ENCODE assay signal across 32 mouse cellular contexts in genomic region chr6:37600976-37601498, GRCm38 (mm10).
DNase-seq lines count a peak whose midpoint lies in the region; ATAC-seq and TF ChIP-seq lines count a peak whose summit lies in the region.
"Had no signal": no experiment of that assay in that cellular context is flagged by ENCODE, and none has a peak within 500 bp of the region (broad histone marks: within the 10 kb centered on the region; RNA-seq: fewer than 3 reads in every experiment).

No protein-coding gene starts in this region.

- TF ChIP-seq POLR2A in liver, adult 2 months (IDR thresholded peaks at IDR 0.05; ENCODE audit: extremely low read depth, insufficient read depth, low read length) = no peak

- no peak for ATAC-seq in liver, embryonic 12.5 days
- peak; percentile 62 for ATAC-seq in common myeloid progenitor, adult 5-6 weeks (replicated peaks; ENCODE audit: low read depth, poor library complexity, severe bottlenecking)
- peak; percentile 70; the same call in 1 of the 2 replicates for ATAC-seq in neutrophil, adult 5-6 weeks (ENCODE audit: extremely low read depth, insufficient number of reproducible peaks, low FRiP score, poor library complexity, severe bottlenecking)
- ATAC-seq: forebrain, postnatal 0 days; hindbrain, embryonic 16.5 days; intestine, embryonic 15.5 days; Patski had no signal

- H3K9ac ChIP-seq in liver, adult 2 months (ENCODE audit: low read depth, low read length) = 0 out of 2 replicates have a peak overlapping the region, but pooled peaks have one; percentile 45
- H3K9ac ChIP-seq in liver, embryonic 12.5 days = no peak overlapping the region
- H3K9ac ChIP-seq: forebrain, postnatal 0 days; heart, embryonic 13.5 days; intestine, embryonic 15.5 days; lung, embryonic 15.5 days; neural tube, embryonic 15.5 days; stomach, embryonic 15.5 days had no signal

- no peaks in the 10 kb centered on the region for H3K79me2 ChIP-seq in liver, adult 2 months (ENCODE audit: control insufficient read depth, insufficient read depth, low read length)

- DNase-seq in liver, adult 2 months (ENCODE audit: extremely low read depth, low read depth, low spot score) = peak; percentile 82
- no peak for DNase-seq in spleen, postnatal 36 days (ENCODE audit: low spot score in 2 of 2)
- no peak for DNase-seq in layer of hippocampus, adult 8-10 months (ENCODE audit: low spot score in 2 of 2)
- no peak for DNase-seq in gastrocnemius, postnatal 10 days
- DNase-seq: adrenal gland, postnatal 10 days; cerebellum, adult 18-20 months; cerebellum, postnatal 10 days; forebrain, postnatal 0 days; gastrocnemius, postnatal 25 days; heart, postnatal 10 days; kidney, adult 8-10 months; kidney, postnatal 4 days; layer of hippocampus, adult 9-11 months; liver; midbrain, embryonic 14.5 days; right cerebral cortex, postnatal 25 days; spleen, adult 18-20 months; thymus, postnatal 14 days had no signal

- H3K27me3 ChIP-seq in liver, adult 2 months (ENCODE audit: control insufficient read depth, insufficient read depth, low read length) = no peaks in the 10 kb centered on the region
- no peaks in the 10 kb centered on the region for H3K27me3 ChIP-seq in liver, embryonic 12.5 days (replicated peaks)
- H3K27me3 ChIP-seq: heart, embryonic 13.5 days; intestine, embryonic 15.5 days; lung, embryonic 15.5 days; megakaryocyte, embryonic 14.5 days; neural tube, embryonic 15.5 days; Patski; stomach, embryonic 15.5 days had no signal

- TF ChIP-seq CTCF in liver, adult 2 months (IDR thresholded peaks at IDR 0.05; ENCODE audit: low read depth, low read length) = no peak

- WGBS in liver, adult 2 months = 35% methylated on average over 7 of the region's 7 CpGs
- WGBS in liver, embryonic 12.5 days (ENCODE audit: insufficient replicate concordance) = 77% methylated on average over 7 of the region's 7 CpGs

- H3K9me3 ChIP-seq in liver, embryonic 12.5 days (replicated peaks) = no peaks in the 10 kb centered on the region
- H3K9me3 ChIP-seq: heart, embryonic 13.5 days; hindbrain, embryonic 10.5 days; intestine, embryonic 15.5 days; lung, embryonic 15.5 days; megakaryocyte, embryonic 14.5 days; neural tube, embryonic 15.5 days; stomach, embryonic 15.5 days had no signal

- no peak overlapping the region for H3K4me3 ChIP-seq in liver, adult 2 months (ENCODE audit: insufficient read depth, low read depth, low read length)
- H3K4me3 ChIP-seq in liver, embryonic 12.5 days = no peak overlapping the region
- H3K4me3 ChIP-seq: erythroblast, embryonic 14.5 days; heart, embryonic 13.5 days; hindbrain, embryonic 10.5 days; intestine, embryonic 15.5 days; lung, embryonic 15.5 days; megakaryocyte, embryonic 14.5 days; neural tube, embryonic 15.5 days; stomach, embryonic 15.5 days had no signal

- peaks cover 23% of the 10 kb centered on the region for H3K4me1 ChIP-seq in liver, adult 2 months (ENCODE audit: control insufficient read depth, insufficient read depth, low read length)
- 0 out of 2 replicates have a peak, but pooled peaks cover 9% of the 10 kb centered on the region for H3K4me1 ChIP-seq in liver, embryonic 12.5 days
- H3K4me1 ChIP-seq: heart, embryonic 13.5 days; intestine, embryonic 15.5 days; lung, embryonic 15.5 days; neural tube, embryonic 15.5 days; stomach, embryonic 15.5 days had no signal

- H3K36me3 ChIP-seq in liver, adult 2 months (ENCODE audit: control insufficient read depth, insufficient read depth, low read length) = no peaks in the 10 kb centered on the region
- no peaks in the 10 kb centered on the region for H3K36me3 ChIP-seq in liver, embryonic 12.5 days
- H3K36me3 ChIP-seq: heart, embryonic 13.5 days; hindbrain, embryonic 10.5 days; intestine, embryonic 15.5 days; lung, embryonic 15.5 days; neural tube, embryonic 15.5 days; stomach, embryonic 15.5 days had no signal

- H3K27ac ChIP-seq in liver, adult 2 months (replicated peaks; ENCODE audit: insufficient read depth, low read depth, low read length) = no peak overlapping the region
- no peak overlapping the region for H3K27ac ChIP-seq in liver, embryonic 12.5 days
- H3K27ac ChIP-seq: heart, embryonic 13.5 days; hindbrain, embryonic 10.5 days; intestine, embryonic 15.5 days; kidney, postnatal 0 days; lung, embryonic 15.5 days; neural tube, embryonic 15.5 days; stomach, embryonic 15.5 days had no signal

- H3K4me2 ChIP-seq in liver, embryonic 12.5 days = no peak overlapping the region
- H3K4me2 ChIP-seq: heart, embryonic 13.5 days; intestine, embryonic 15.5 days; lung, embryonic 15.5 days; neural tube, embryonic 15.5 days; stomach, embryonic 15.5 days had no signal
